Mouse (Mus musculus) 416B (cell line): ENCODE data around the gene Ccdc92.

Experiments used
- DNase-seq: peaks from one replicate; pipeline ENCODE4 v3.0.0; 2011; ENCODE audit warnings: low read depth

Ccdc92 gene

GRCm38 (mm10) chr5:124862013-124862866, at the start of gene Ccdc92, which contains the start of gene Zfp664:
Gene Ccdc92, minus strand, starts transcription at chr5:124862424.
Gene Zfp664, plus strand, starts transcription at chr5:124862691.
- DNase-seq, result peak; percentile 95

GRCm38 (mm10) chr5:124908860-124909259, 46.6 kb upstream of the Ccdc92 start:
- peak; percentile 70 for DNase-seq

GRCm38 (mm10) chr5:124906890-124907289, 44.7 kb upstream of the Ccdc92 start:
- no peak for DNase-seq

GRCm38 (mm10) chr5:124903852-124904251, 41.6 kb upstream of the Ccdc92 start:
- DNase-seq, result no peak

- no peak for DNase-seq
Observed at GRCm38 (mm10) chr5:124902195-124902594, 40.0 kb upstream of the Ccdc92 start.

GRCm38 (mm10) chr5:124901675-124902074, 39.5 kb upstream of the Ccdc92 start:
- DNase-seq, result no peak

GRCm38 (mm10) chr5:124900738-124901490, 38.7 kb upstream of the Ccdc92 start:
- no peak for DNase-seq

GRCm38 (mm10) chr5:124899945-124900631, 37.9 kb upstream of the Ccdc92 start:
- peak; percentile 83 for DNase-seq

GRCm38 (mm10) chr5:124896135-124896534, 33.9 kb upstream of the Ccdc92 start:
- no peak for DNase-seq

GRCm38 (mm10) chr5:124891921-124892370, 29.7 kb upstream of the Ccdc92 start:
- peak; percentile 57 for DNase-seq

- DNase-seq, result no peak
Observed at GRCm38 (mm10) chr5:124888661-124889060, 26.4 kb upstream of the Ccdc92 start.

- DNase-seq, result no peak
Observed at GRCm38 (mm10) chr5:124883877-124884276, 21.7 kb upstream of the Ccdc92 start.

- no peak for DNase-seq
Observed at GRCm38 (mm10) chr5:124879801-124880200, 17.6 kb upstream of the Ccdc92 start.

- no peak for DNase-seq
Observed at GRCm38 (mm10) chr5:124879251-124879650, 17.0 kb upstream of the Ccdc92 start.

GRCm38 (mm10) chr5:124873890-124874601, 11.8 kb upstream of the Ccdc92 start:
- DNase-seq, result no peak

GRCm38 (mm10) chr5:124873096-124873495, 10.9 kb upstream of the Ccdc92 start:
- DNase-seq, result peak; percentile 90

- DNase-seq, result peak; percentile 21
Observed at GRCm38 (mm10) chr5:124872033-124872432, 9.8 kb upstream of the Ccdc92 start.

- DNase-seq, result peak; percentile 69
Observed at GRCm38 (mm10) chr5:124868981-124869380, 6.8 kb upstream of the Ccdc92 start.

GRCm38 (mm10) chr5:124862871-124863741, 882 bp upstream of the Ccdc92 start:
- peak; percentile 24 for DNase-seq

GRCm38 (mm10) chr5:124861463-124861862, 761 bp downstream of the Ccdc92 start:
- no peak for DNase-seq

GRCm38 (mm10) chr5:124860013-124860412, 2.2 kb downstream of the Ccdc92 start:
- peak; percentile 11 for DNase-seq
